Mouse (Mus musculus): ENCODE measurements at regions not wholly inside any gene's neighbourhood (a gene's known extent, or its start where the extent isn't known, plus 50 kb on each side); places are given as distances from the start of the nearest gene placed in this dataset.

GRCm38 (mm10) chr2:180385967-180386688, 51.6 kb upstream of the Gata5 start:
- under 1% methylated on average over 35 of the region's 35 CpGs for WGBS
- TF ChIP-seq POLR2A (IDR thresholded peaks at IDR 0.05; ENCODE audit: borderline replicate concordance, insufficient read depth, low read length) = no peak
- TF ChIP-seq CTCF (IDR thresholded peaks at IDR 0.05; ENCODE audit: borderline replicate concordance, insufficient read depth, low read depth, low read length) = no peak

DNA sequence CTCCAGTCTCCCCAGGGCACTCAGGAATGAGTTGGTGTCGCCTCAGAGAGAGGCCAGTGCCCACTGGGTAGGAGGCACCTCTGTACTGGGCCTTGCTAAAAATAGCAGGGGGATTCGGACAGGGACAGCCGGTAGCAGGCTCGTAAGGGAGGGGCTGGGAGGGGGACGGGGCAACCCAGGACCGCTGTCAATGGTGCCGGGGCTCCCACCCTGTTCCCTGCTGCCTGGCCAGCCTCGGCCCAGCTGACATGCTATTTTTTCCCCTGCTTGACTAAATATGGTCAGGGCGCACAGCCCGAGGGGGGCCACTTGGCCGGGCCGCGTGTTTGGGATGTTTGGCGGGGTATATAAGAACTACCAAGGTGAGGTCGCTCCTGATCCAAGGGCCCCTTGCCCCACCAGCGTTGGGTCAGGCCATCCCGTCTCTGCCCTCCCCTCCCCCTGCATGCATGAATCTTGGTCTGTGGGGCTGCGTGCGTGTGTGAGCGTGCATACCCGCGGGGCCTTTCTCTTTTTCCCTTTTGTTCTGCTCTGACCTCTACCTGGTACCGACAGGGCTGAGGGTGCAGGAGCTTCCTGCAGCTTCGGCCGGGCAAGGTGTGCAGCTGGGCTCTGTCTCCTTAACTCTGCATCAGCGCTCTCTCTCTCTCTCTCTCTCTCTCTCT, 50.9 kb upstream of the Gata5 start:
- no peak for TF ChIP-seq CTCF (IDR thresholded peaks at IDR 0.05; ENCODE audit: borderline replicate concordance, insufficient read depth, low read depth, low read length)
- TF ChIP-seq POLR2A (IDR thresholded peaks at IDR 0.05; ENCODE audit: borderline replicate concordance, insufficient read depth, low read length) = no peak
- H3K4me1 ChIP-seq (ENCODE audit: control insufficient read depth, insufficient read depth, low read length) = 0 out of 2 replicates have a peak, but pooled peaks cover 3% of the 10 kb centered on the region
- no peak overlapping the region for H3K27ac ChIP-seq (ENCODE audit: insufficient read depth, low read length)
- DNase-seq = peak in 1 of 2 experiments; percentile 8
- H3K4me3 ChIP-seq (replicated peaks; ENCODE audit: insufficient read depth, low read depth, low read length) = no peak overlapping the region
- no peaks in the 10 kb centered on the region; the same call in 1 of the 2 replicates for H3K27me3 ChIP-seq (ENCODE audit: control insufficient read depth, insufficient read depth, low read length)
- WGBS = 7% methylated on average over 26 of the region's 26 CpGs

More at GRCm38 (mm10) chr2:180385967-180386688, 51.6 kb upstream of the Gata5 start:
- Histone ChIP-seq H3K4me1 (ENCODE audit: control insufficient read depth, insufficient read depth, low read length) (0 out of 2 replicates have a peak, but pooled peaks cover 3% of the 10 kb centered on the region), H3K27me3 (ENCODE audit: control insufficient read depth, insufficient read depth, low read length) (no peaks in the 10 kb centered on the region; the same call in 1 of the 2 replicates), H3K27ac (ENCODE audit: insufficient read depth, low read length) (no peak overlapping the region), H3K4me3 (replicated peaks; ENCODE audit: insufficient read depth, low read depth, low read length) (no peak overlapping the region)
- DNase-seq = no peak
